Mouse (Mus musculus) hematopoietic stem cell, adult 5-6 weeks (primary cell): ENCODE data around the gene 4930469K13Rik. TPM values are rescaled to one million over a fixed set of nuclear protein-coding genes. Genes with fewer than 3 reads are reported as not detected.

Source experiments
- ATAC-seq, 2 experiments: fragments of 125-278 bp in 1 of 2; replicated peaks in 1 of 2; 2 replicates each; pipeline ENCODE4 v1.8.0; 2016 to 2017; ENCODE audit warnings: inconsistent platforms in 2 of 2, mild to moderate bottlenecking in 2 of 2, moderate number of reproducible peaks in 2 of 2, low read depth in 1 of 2, moderate TSS enrichment in 1 of 2; ENCODE audit not compliant: low FRiP score in 2 of 2, poor library complexity in 2 of 2, severe bottlenecking in 2 of 2, insufficient read depth in 1 of 2, low TSS enrichment in 1 of 2
- total RNA-seq: library from RNA; stranded (forward); fragments of 172-1452, 232-1000 nt; gene quantifications from 2 replicates; pipeline ENCODE4 v1.2.3, GENCODE M21; 2017

4930469K13Rik gene
- total RNA-seq, 1 experiment from 2014 or later, result not detected

DNA sequence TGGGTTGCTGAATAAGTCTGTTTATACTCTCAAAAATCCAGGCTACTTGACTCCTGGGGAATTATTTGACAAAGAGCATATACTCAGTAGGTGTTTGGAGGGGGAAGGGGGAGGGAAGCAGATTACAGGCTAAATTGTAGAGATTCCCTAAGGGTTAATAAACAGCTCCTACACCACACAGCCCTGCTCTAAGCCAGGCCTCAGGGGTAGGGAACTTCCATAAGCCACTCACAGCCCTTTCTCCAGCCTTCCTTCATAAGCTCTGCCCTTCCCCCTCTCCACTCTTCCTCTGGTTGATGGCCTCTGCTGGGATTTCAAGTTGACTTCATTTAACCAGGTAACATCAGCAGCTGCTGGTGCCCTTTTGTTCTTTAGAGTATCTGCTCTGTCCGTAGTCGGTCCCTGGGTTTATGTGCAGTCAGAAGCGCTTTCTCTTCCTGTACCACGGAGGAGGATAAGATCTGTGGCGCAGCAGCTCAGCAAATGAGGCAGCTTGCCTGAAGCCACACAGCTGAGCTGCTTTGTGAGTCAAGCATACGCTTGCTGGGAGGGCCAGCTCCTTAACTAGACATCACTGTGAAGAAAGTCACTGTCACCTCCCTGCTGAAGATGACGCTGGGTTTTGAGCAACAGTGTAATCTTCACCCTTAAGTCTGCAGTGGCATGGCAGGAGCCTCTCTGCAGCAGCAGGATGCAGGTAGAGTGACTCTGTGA lies 159.6 kb downstream of the 4930469K13Rik start:
- ATAC-seq, result peak; percentile 72

DNA sequence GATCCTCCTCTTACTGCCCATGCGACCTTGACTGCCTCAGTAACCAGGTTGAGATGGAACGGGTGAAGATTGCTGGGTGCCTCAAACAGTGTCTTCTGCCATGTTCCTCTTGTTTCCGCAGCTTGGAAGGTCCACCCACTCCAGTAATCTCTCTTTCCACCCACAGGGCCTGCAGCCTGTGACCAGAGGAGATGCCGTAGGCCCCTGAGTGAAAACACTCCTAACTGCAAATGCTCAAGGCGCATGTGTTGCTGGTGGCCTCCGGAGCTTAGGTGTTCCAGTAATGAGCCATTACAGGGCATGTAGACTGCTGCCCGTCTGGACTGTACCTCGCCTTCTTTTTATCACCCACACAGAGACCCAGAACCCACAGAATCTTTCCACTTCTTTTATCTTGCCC lies 160.7 kb downstream of the 4930469K13Rik start:
- no peak for ATAC-seq

DNA sequence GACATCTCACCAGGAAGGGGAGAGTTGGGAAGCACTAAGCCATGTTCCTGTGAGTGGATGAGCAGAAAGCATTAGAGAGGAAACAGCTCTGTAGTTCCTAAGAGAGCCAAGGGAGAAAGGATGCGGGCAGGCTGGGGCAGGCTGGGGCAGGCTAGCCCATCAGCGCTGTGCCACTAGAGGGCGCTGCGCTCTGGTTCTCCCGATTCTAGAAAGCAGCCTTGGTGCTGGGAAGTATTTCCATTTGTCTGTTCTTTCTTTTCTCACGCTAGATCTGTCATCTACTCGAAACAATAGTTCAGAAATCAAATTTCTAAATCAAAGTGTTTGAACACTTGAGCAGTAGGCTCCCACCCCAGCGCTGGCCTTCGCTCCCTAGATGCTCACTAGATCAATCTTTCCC lies 164.1 kb downstream of the 4930469K13Rik start:
- ATAC-seq, result no peak

DNA sequence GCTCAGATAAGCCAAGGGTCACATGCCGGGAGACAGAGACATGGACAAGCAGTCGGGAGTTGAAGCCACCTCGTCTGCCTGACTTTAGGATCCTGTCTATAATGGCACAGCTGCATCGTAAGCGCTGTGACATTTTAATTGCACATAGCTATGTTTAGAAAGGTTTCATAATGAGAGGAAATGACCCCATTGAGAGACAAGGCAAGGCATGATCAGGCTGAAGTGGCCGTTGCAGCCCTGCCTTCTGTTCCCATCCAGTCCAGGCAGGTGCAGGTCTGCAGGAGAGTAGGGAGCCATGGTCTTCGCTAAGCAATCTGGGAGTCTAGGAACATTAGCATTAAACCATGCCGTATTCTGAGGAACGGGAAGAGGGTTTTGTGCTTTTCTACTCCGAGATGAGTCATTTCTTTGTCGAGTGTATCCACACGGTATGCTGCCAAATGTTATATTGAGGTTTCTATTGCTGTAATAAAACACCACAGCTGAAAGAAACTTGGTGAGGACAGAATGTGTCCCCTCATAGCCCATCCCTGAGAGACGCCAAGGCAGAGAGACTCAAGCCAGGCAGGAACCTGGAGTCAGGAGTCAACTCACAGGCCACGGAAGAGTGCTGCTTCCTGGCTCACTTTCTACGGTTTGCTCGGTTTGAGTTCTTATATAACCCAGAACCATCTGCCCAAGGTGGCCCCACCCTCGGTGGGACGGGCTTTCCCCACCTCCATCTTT lies 165.8 kb downstream of the 4930469K13Rik start:
- peak; percentile 29 to 43 for ATAC-seq

DNA sequence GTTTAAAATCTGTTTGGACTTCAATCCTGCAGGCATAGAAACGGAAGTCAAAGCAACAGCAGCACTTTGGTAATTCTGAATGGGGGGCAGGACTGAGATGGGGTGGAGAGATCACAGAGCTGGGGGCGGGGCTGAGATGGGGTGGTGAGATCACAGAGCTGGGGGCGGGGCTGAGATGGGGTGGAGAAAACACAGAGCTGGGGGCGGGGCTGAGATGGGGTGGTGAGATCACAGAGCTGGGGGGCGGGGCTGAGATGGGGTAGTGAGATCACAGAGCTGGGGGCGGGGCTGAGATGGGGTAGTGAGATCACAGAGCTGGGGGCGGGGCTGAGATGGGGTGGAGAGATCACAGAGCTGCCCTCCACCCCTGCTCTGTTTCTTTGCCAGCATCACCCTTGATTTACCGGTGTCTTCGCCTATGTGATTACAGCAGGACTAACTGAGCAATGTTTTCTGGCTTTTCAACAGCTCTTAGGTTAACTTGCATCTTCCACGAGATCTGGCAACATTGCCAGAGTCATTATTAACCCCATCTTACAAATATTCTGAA lies 166.4 kb downstream of the 4930469K13Rik start:
- peak; percentile 58 to 59 for ATAC-seq

DNA sequence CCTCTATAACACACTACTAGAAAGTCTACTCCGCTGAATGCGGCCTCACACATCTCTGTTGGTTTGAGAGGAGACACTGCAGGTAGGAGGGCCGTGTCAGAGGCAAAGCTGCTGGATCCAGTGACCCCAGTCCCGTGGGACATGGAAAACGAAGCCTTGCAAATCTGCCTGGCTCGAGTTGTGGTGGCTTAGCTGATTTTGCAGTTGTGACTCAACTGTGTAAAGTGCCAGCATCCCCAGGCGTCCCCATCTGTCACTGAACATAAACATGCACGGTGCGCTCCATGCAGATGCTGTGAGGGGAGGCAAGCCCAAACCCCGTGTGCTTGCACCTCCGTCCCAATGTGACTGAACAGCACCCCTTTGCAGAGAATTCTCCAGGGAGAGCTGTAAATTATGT lies 168.9 kb downstream of the 4930469K13Rik start:
- no peak for ATAC-seq

DNA sequence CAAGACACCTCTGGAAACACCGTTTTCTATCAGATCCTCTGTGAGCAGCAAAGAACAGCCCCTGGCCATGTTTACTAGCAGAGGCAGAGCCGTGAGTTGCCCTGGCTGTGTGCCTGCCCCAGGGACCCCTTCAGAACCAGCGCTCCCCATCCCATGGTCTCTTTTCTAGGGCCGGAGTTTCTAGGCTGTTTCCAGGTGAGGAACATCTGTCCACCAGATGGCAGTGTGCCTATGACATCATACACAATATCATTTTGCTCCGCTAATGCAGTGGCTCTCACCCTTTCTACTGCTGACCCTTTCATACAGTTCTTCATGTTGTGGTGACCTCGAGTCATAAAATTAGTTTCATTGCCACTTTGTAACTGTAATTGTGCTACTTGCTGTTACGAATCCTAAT lies 169.7 kb downstream of the 4930469K13Rik start:
- peak; percentile 35 to 44; a peak in 2 of 4 replicates for ATAC-seq

DNA sequence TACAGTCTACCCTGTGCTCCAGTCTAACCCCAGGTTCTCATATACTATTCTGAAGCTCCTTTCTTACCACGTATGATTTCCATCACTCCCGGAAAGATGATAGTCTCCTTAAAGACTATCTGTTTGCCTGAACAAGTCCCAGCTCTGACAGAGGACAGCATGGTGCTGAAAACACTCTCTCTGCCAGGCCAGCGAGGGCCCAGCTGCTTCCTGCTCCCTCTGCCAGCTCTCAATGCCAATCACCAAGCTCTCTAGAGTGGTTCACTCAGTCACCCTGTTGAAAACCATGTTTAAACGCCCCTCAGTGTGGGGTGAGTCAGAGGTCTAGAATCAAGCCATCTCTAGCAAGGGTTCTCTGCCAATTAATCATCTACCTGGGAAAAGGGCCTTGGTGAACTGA lies 170.5 kb downstream of the 4930469K13Rik start:
- ATAC-seq, result no peak

DNA sequence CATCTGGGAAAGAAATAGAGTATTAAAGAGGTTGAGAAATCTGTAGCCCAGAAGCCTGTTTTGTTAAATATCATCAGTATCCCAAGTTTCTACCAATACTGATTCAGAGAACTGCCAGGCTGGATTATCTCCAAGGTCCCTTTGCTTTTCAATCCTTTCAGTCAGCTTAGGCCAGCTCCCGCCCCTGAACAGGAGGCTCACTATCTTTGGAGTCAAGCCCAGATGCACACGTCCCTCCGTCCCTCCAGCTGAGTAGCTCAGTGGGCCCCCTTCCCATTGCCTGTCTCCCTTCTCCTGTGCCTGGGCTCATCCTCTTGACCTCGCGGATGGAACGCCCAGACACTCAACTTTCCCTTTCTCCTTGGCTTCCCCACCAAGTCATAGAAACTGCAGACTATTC lies 171.0 kb downstream of the 4930469K13Rik start:
- ATAC-seq, result no peak

DNA sequence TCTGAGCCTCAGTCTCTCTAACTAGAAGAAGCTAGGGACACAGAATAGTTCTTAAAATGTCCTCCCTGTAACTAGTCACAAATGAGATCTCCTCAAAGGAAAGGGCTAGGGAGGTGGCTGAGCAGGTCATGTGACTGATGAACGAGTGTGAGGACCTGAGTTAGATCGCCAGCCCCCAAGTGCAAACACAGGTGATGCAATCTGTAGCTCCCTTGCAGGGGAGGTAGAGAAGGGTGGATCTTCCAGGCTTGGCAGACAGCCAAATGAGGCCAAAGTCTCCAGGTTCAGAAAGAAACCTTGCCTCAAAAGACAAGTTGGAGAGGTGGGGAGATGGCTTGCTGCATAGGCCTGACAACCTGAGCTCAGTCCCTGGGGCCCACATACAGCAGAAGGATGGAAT lies 171.8 kb downstream of the 4930469K13Rik start:
- no peak for ATAC-seq

DNA sequence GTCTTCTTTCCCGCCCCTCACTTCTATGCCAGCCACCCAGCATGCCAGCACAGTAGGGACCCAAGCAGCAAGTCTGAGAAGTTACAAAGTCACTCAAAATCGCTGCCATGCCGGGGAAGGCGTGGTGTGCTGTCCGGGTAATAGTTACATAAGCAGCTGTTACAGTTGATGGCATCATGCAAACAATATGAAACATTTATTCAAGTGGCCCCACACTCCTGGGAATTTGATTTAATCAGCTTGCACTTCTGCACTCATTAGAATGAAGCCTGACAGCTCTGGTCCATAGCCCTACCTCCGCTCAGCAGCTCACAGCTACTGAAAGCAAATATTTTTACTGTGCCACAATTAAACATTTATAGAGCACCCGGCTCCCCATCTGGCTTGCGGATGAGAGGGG lies 172.6 kb downstream of the 4930469K13Rik start:
- ATAC-seq, result no peak

Other genes with a start within 250 kb of the 4930469K13Rik start
- gene Kcnmb1, start 135.5 kb downstream of the 4930469K13Rik start, total RNA-seq, result not detected in 2 replicates
- gene Kcnip1, start 105.4 kb downstream of the 4930469K13Rik start, total RNA-seq, result not detected in 2 replicates
- gene Lcp2, start 51.6 kb downstream of the 4930469K13Rik start, total RNA-seq, result 57.2 and 60.3 TPM in 2 replicates
- not detected in 2 replicates for gene Foxi1, start 109.5 kb upstream of the 4930469K13Rik start, total RNA-seq
- gene Fam196b, start 216.3 kb upstream of the 4930469K13Rik start, total RNA-seq, result 0.25 and 0.79 TPM in 2 replicates